9 mouse cellular contexts compared by ENCODE assay signal in the genomic region with DNA sequence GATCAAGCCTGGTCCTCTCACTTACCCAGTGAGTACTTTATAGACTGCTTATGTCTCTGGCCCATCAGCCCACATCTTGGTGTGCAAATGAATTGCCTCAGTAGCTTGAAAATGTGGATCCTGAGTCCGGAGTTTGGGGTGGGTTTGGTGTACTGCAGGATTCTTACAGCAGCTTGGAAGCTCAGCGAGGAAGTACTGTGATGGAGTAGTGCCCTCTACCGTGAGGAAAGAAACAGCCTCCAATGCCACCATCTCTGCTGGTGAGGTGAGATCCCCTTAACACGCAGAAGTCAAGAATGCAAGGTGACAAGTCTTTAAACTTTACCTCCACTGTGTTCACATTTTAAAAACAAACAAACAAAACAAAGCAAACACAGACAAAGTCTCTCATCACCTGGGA.
A peak's percentile ranks its signal among the peaks of the same experiment; 100 is the strongest.
DNase-seq lines count a peak whose midpoint lies in the region; ATAC-seq lines count a peak whose summit lies in the region.
"Had no signal": no experiment of that assay in that cellular context is flagged by ENCODE, and none has a peak within 500 bp of the region (broad histone marks: within the 10 kb centered on the region; RNA-seq: fewer than 3 reads in every experiment).

No protein-coding gene starts in this region.

- DNase-seq in embryo, embryonic 10.5 days (ENCODE audit: low spot score): peak; percentile 51
- DNase-seq in embryo, embryonic 11 days: no peak
- DNase-seq in right cerebral cortex, adult 18-20 months: peak; percentile 40
- DNase-seq in right cerebral cortex, postnatal 4 days: no peak
- peak; percentile 45 for DNase-seq in layer of hippocampus, adult 9-11 months
- DNase-seq in right cerebral cortex, postnatal 14 days: peak; percentile 23
- no peak for DNase-seq in urinary bladder, postnatal 14 days (ENCODE audit: low spot score)

- peaks cover 20% of the 10 kb centered on the region for H3K4me1 ChIP-seq in midbrain, embryonic 13.5 days (replicated peaks)

- no peaks in the 10 kb centered on the region for H3K9me3 ChIP-seq in midbrain, embryonic 13.5 days
- H3K9me3 ChIP-seq: heart, embryonic 13.5 days had no signal

- no peaks in the 10 kb centered on the region for H3K36me3 ChIP-seq in midbrain, embryonic 13.5 days
- H3K36me3 ChIP-seq: heart, embryonic 13.5 days had no signal

- no peak overlapping the region for H3K4me3 ChIP-seq in midbrain, embryonic 13.5 days (replicated peaks)
- H3K4me3 ChIP-seq: heart, embryonic 13.5 days had no signal

- no peak overlapping the region for H3K27ac ChIP-seq in midbrain, embryonic 13.5 days
- H3K27ac ChIP-seq: heart, embryonic 13.5 days had no signal

- H3K27me3 ChIP-seq in midbrain, embryonic 13.5 days: no peaks in the 10 kb centered on the region
- H3K27me3 ChIP-seq: heart, embryonic 13.5 days had no signal

- no peak overlapping the region for H3K4me2 ChIP-seq in midbrain, embryonic 13.5 days (replicated peaks)
- H3K4me2 ChIP-seq: heart, embryonic 13.5 days had no signal

- H3K9ac ChIP-seq in midbrain, embryonic 13.5 days (replicated peaks): no peak overlapping the region
- H3K9ac ChIP-seq: heart, embryonic 13.5 days had no signal

- WGBS in midbrain, embryonic 13.5 days: 58% methylated on average over 4 of the region's 4 CpGs

- no peak for ATAC-seq in midbrain, embryonic 13.5 days

Comparison
In these comparisons a context has a peak if more than half of its experiments do, and no peak if none do; other contexts are left out.
1. DNase-seq: peak in embryo, embryonic 10.5 days (single experiment), right cerebral cortex, adult 18-20 months (single experiment), layer of hippocampus, adult 9-11 months (single experiment) and right cerebral cortex, postnatal 14 days (single experiment); none in embryo, embryonic 11 days (single experiment), right cerebral cortex, postnatal 4 days (single experiment) and urinary bladder, postnatal 14 days (single experiment).